ENCODE assay signal across 9 mouse cellular contexts in the genomic region with DNA sequence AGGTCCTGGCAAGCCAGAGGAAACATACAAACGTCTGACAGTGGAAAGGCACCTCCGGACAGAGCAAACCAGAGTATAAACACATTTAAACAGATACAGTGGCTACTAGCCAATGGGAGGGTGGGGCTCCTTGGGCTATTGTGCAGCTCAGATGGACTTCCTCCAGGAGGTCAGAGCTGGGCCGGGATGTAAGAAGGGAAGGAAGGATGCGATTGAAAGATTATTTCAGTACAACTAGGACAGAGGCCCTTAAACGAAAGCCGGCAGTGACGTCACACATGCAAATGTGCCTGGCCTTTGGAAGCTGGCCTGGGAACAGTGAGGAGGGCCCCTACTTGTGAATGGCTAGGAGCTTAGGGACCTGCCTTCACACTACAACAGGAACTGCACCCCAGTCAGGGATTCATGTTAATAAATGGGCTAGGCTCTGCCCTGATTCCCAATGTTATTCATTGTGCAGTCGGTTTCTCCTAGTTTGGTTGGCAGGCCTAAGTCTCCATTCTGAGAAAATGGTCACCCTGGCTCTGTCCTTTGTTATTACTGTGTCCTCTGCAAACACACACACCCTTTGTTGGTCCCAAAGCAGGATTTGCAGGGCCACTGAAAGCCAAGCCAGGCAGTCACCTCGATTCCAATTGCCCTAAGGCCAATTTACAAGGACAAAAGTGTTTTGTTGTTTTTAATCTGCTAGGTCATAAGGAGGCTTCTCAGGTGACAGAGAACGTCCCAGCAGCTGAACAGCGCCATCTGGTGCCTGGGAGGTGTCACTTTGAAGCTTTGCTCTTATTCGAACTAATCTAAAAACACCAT. TPM values are rescaled to one million over a fixed set of nuclear protein-coding genes. Genes with fewer than 3 reads are reported as not detected.
DNase-seq lines count a peak whose midpoint lies in the region; ATAC-seq lines count a peak whose summit lies in the region.
"Had no signal": no experiment of that assay in that cellular context is flagged by ENCODE, and none has a peak within 500 bp of the region (broad histone marks: within the 10 kb centered on the region; RNA-seq: fewer than 3 reads in every experiment).

No protein-coding gene starts in this region.

- 35% methylated on average over 12 of the region's 12 CpGs for WGBS in intestine, embryonic 15.5 days
- 42% methylated on average over 12 of the region's 12 CpGs for WGBS in limb, embryonic 12.5 days
- 37% methylated on average over 12 of the region's 12 CpGs for WGBS in midbrain, embryonic 15.5 days

- H3K9me3 ChIP-seq in intestine, embryonic 15.5 days, result no peaks in the 10 kb centered on the region
- H3K9me3 ChIP-seq in limb, embryonic 12.5 days, result no peaks in the 10 kb centered on the region
- H3K9me3 ChIP-seq in midbrain, embryonic 15.5 days, result no peaks in the 10 kb centered on the region

- H3K4me2 ChIP-seq in intestine, embryonic 15.5 days (replicated peaks), result no peak overlapping the region
- no peak overlapping the region for H3K4me2 ChIP-seq in limb, embryonic 12.5 days
- no peak overlapping the region for H3K4me2 ChIP-seq in midbrain, embryonic 15.5 days

- H3K4me3 ChIP-seq in intestine, embryonic 15.5 days (replicated peaks), result no peak overlapping the region
- H3K4me3 ChIP-seq in limb, embryonic 12.5 days (replicated peaks), result no peak overlapping the region
- H3K4me3 ChIP-seq in midbrain, embryonic 15.5 days, result no peak overlapping the region
- H3K4me3 ChIP-seq: erythroblast, embryonic 14.5 days had no signal

- H3K36me3 ChIP-seq in intestine, embryonic 15.5 days, result no peaks in the 10 kb centered on the region
- no peaks in the 10 kb centered on the region for H3K36me3 ChIP-seq in limb, embryonic 12.5 days
- no peaks in the 10 kb centered on the region for H3K36me3 ChIP-seq in midbrain, embryonic 15.5 days (replicated peaks)

- H3K27ac ChIP-seq in intestine, embryonic 15.5 days, result 0 out of 2 replicates have a peak overlapping the region, but pooled peaks have one; percentile 27
- peak overlapping the region; percentile 30 for H3K27ac ChIP-seq in limb, embryonic 12.5 days
- peak overlapping the region; percentile 58 for H3K27ac ChIP-seq in midbrain, embryonic 15.5 days

- peaks cover 3% of the 10 kb centered on the region; the same call in 1 of the 2 replicates for H3K4me1 ChIP-seq in intestine, embryonic 15.5 days (replicated peaks)
- H3K4me1 ChIP-seq in limb, embryonic 12.5 days (replicated peaks), result 0 out of 2 replicates have a peak, but pooled peaks cover 11% of the 10 kb centered on the region
- H3K4me1 ChIP-seq in midbrain, embryonic 15.5 days, result peaks cover 4% of the 10 kb centered on the region; the same call in 1 of the 2 replicates

- no peaks in the 10 kb centered on the region for H3K27me3 ChIP-seq in intestine, embryonic 15.5 days (replicated peaks)
- H3K27me3 ChIP-seq in limb, embryonic 12.5 days, result no peaks in the 10 kb centered on the region
- no peaks in the 10 kb centered on the region for H3K27me3 ChIP-seq in midbrain, embryonic 15.5 days (replicated peaks)

- peak; percentile 82 for DNase-seq in 3T3-L1 (ENCODE audit: low read depth, low spot score)
- peak; percentile 73 to 80 for DNase-seq in adrenal gland, adult 18-20 months (ENCODE audit: low spot score in 2 of 2)
- DNase-seq in embryo, embryonic 10 days (ENCODE audit: low spot score), result peak; percentile 86
- peak; percentile 72 to 74 for DNase-seq in gastrocnemius, postnatal 36 days
- peak; percentile 86 for DNase-seq in testis, postnatal 10 days (ENCODE audit: low spot score)

- ATAC-seq in intestine, embryonic 15.5 days, result peak; percentile 65
- ATAC-seq in limb, embryonic 12.5 days (ENCODE audit: insufficient number of reproducible peaks, insufficient read depth, low FRiP score, low TSS enrichment, low read depth), result peak; percentile 71; the same call in 1 of the 2 replicates
- peak; percentile 79 for ATAC-seq in midbrain, embryonic 15.5 days (replicated peaks)

- intact Hi-C loops in gastrocnemius, postnatal 36 days (cut with DNase I), result loop anchor here (5.0 kb wide), 1 partner anchor 73 kb away; no protein-coding TSS in a partner anchor

- H3K9ac ChIP-seq in intestine, embryonic 15.5 days, result no peak overlapping the region
- no peak overlapping the region for H3K9ac ChIP-seq in limb, embryonic 12.5 days (replicated peaks)
- H3K9ac ChIP-seq in midbrain, embryonic 15.5 days, result no peak overlapping the region

RNA-seq across cellular contexts. Expression of a gene that starts 9.9 kb away (rescaled TPM):
- 100 to 1,000 TPM in 1 of 2 experiments, 10 to 100 TPM in 1; 82.2 to 118 TPM for total RNA-seq in adrenal gland, adult 18-20 months (2021)
- 100 to 1,000 TPM; 229 to 231 TPM for total RNA-seq in gastrocnemius, postnatal 36 days (2021)
- polyA plus RNA-seq in intestine, embryonic 15.5 days (2015; fragmentation: Nextera tagmentation; extraction: Ambion mirVana), result 163 and 169 TPM in 2 replicates
- 123 and 128 TPM in 2 replicates for polyA plus RNA-seq in limb, embryonic 12.5 days (2016; fragmentation: Nextera tagmentation; extraction: Ambion mirVana)
- 55.3 and 67.1 TPM in 2 replicates for polyA plus RNA-seq in midbrain, embryonic 15.5 days (2015; fragmentation: Nextera tagmentation; extraction: Ambion mirVana)
- polyA plus RNA-seq: erythroblast, embryonic 14.5 days had no signal
